Mouse (Mus musculus): ENCODE results near the gene Lrmda.

DNA sequence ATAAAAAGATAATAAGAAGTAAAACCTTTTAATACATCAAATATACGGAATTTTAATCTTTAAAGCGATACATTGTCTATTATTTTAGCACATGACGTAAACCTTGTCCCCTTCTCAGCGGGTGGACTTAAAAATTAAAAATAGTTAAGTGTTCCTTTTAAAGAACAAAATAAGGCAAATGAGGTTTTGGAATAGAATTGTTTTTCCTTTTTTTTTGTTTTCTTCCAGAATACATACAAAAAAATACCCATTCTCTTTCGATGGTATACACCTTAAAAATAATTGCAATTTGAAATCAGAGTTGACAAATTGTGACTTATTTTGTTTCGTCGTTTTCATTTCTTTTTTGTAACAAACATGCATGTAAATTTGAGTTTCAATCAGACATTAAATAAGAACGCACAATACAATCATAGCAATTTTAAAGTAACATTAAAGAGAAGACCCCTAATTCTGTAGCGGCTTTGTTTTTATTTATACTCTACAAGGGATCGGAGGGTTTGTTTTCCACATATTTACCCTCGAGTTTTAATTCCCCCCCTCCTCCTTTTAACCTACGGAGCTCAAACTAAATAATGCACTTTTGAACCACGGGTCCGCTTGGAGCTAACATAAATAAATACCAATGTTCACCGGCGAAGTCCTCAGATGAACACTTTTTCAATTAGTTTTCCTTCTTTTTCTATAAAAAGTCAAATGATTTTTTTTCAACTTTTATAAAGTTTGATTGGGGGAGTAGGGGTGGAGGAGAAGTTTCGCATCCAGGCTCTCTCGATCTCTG lies 35.4 kb upstream of the Lrmda start:
- no peak for TF ChIP-seq CTCF (conservative IDR thresholded peaks at IDR 0.05; ENCODE audit: low read length)
- TF ChIP-seq POU5F1 (IDR thresholded peaks at IDR 0.05; ENCODE audit: borderline replicate concordance, low read length), result no peak
- no peak for TF ChIP-seq NANOG (IDR thresholded peaks at IDR 0.05; ENCODE audit: borderline replicate concordance, low read length)
